Mouse (Mus musculus) 416B (cell line): Measurements from ENCODE around the gene Slc25a25.

Experiments
- DNase-seq: peaks from one replicate; pipeline ENCODE4 v3.0.0; 2011; ENCODE audit warnings: low read depth

Slc25a25 gene

GRCm38 (mm10) chr2:32396695-32397094, 54.5 kb downstream of the Slc25a25 start:
- no peak for DNase-seq

DNA sequence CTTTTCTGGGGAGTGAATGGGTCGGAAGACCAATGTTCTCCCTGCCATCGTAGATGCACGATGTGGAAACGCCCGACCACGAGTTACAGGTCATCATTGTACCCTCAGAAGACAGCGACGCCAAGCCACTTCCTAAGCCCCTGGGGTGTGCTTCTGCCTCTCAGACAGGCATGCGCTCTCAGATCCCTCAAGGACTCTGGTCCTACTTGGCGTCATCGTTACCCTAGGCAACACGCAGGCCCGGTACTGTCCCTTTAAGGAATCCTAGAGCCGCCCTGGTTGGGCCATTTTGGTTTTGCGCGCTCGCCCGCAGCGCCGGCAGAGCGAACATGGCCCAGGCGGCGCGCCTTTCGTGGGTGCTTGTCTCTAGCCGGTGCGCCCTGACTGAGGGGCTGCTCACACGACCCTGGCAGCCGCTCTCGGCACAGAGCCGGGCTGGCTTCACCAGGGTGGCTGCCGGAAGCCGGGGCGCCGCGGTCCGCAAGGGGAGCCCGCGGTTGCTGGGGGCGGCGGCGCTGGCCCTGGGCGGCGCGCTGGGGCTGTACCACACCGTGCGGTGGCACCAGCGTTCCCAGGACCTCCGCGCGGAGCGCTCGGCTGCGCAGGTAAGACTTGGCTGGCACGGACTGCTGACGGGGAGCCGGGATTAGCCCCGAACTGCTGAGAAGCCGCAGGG, 55.2 kb downstream of the Slc25a25 start:
- DNase-seq = peak; percentile 98

DNA sequence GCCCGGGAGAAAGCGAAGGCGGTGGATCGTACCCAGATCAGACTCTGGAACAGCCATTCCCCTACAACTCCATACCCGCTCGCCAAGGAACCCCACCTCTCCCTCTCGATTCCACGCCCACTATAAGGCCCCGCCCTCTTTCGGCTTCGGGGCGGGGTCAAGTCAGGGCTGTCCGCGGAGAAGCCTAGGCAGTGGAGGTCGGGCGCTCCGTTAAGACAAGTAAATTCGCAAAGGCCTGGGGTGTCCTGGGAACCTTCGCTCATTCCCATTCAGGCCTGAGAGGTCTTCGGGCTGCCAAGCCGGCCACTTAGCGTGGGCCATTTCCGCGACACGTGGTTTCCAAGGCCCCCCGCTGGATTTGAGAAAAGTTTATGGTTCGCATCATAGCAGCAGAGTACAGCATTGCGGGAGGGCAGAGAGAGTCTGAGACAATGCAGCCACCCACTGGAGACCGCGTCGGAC, 55.7 kb downstream of the Slc25a25 start, which contains the start of gene Ptges2:
Gene Ptges2 (plus strand): TSS at position 413 of the 462 bp plus-strand sequence.
- peak; percentile 95 for DNase-seq

- peak; percentile 80 for DNase-seq
These were observed 56.3 kb downstream of the Slc25a25 start for GRCm38 (mm10) chr2:32394973-32395372.

DNA sequence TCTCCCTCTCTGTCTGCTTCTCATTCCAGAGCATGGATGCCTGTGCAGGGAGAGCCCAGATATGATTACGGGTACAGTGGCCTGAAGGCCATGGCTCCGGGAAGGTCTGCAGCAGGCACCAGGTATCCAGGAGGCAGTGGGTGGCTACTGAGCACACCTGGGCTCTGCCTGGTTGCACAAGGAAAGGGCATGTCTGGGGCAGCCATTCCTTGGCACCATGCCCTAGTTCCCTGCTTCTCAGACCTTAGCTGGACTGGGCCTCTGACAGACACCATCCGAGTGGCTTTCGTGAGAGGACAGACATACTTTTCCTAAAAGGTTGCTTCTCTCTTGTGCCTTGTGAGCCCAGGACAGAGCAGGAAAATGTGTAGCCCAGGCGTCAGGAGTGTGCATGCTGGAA, 59.2 kb downstream of the Slc25a25 start:
- no peak for DNase-seq

DNA sequence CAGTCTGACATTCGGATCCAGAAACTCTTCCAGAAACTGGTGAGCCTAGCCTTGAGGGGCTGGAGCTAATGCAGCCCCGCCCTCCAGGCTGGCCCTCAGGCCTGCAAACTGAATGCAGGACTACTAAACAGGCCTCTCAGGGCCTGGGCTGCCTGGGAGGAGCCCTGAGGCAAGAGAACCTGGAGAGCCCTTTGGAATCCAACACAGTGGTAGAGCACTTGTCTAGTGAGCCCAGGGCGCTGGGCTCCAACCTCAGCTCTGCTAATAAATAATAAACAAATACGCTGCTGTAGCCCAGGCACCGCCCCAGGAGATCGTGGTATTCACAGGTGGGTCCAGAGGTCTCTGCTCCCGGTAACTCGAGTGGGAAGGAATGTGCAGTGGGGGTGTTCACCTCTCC, 60.4 kb downstream of the Slc25a25 start:
- no peak for DNase-seq

DNA sequence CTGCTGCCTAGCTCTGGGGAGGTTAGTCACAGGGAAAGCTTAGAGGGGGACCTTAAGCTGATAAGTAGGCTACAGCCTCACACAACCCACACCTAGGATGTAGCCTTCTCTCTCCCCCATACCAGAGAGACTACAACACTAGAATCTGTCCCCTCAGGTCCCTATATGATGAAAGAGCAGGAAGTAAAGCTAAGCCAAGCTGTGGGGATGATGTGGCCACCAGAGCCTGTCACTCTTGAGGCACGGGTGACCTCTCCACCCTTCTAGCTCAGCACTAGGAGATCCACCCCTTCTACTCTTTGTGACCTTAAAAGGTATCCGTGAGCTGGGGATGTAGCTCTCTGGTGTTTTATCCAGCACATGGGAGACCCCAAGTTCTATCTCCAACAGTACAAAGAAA, 62.1 kb downstream of the Slc25a25 start:
- peak; percentile 50 for DNase-seq

DNA sequence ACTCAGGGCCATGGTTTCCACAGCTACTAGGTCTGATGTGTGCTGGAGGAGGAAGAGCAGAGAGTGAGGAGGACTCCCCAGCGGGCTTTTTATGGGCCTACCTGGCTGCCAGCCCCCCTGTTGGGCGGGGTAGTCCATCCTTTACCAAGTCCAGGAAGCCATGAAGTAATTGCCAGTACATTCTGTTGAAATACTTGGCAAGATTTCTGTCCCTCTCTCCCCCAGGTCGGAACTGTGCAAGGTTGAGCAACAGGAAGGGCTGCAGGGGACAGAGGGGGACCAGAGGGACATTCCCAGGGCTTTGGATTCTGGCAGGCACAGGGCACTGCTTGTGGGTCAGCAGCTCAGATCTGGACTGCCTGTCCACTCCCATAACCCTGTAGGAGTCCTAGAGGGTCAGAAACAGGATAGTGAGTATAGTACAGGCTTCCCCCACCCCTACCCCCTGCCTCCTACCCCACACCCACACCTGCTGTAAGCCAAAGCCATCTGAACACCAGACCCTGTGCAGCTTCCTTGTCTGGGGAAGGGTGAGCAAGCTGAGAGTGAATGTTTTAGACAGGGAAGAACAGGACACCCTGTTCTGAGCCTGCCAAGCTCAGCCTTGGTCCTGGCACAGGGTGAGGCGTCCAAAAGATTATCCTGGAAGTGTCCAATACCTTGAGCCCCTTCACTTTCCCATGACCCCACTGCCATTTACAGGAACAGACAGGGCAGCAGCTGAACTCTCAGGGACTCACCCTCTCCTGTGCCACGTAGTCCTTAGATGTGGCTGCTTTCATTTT, 63.3 kb downstream of the Slc25a25 start, which contains the start of gene Lcn2:
Gene Lcn2 (minus strand): TSS at position 547 of the 785 bp plus-strand sequence.
- peak; percentile 63 for DNase-seq

GRCm38 (mm10) chr2:32382689-32383088, 68.6 kb downstream of the Slc25a25 start:
- DNase-seq = no peak

DNA sequence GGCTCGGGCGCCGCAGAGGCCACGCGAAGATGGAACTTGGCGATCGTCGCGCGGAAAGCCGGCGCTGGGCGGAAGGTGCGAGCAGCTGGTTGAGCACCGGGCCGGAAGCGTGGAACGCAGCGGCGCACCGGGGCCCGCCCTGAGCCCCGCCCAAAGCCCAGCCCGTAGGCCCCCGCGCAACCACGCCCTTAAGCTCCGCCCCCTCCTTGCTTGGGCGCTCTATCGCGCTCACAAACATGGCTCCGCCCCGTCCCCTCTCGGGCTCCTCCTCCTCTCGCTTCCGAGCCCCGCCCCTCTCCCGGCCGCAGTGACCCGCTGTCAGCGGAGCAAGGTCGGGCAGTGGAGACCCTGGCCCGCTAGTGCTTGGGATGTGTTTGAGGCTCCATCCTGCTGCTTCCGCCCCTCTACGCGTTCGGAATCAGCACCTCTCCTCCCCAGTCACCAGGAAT, 69.4 kb downstream of the Slc25a25 start, which contains the start of gene 1110008P14Rik:
Gene 1110008P14Rik (minus strand): TSS at position 164 of the 449 bp plus-strand sequence.
- DNase-seq = peak; percentile 92

- DNase-seq = no peak
These were observed 70.0 kb downstream of the Slc25a25 start for GRCm38 (mm10) chr2:32381141-32381774.

DNA sequence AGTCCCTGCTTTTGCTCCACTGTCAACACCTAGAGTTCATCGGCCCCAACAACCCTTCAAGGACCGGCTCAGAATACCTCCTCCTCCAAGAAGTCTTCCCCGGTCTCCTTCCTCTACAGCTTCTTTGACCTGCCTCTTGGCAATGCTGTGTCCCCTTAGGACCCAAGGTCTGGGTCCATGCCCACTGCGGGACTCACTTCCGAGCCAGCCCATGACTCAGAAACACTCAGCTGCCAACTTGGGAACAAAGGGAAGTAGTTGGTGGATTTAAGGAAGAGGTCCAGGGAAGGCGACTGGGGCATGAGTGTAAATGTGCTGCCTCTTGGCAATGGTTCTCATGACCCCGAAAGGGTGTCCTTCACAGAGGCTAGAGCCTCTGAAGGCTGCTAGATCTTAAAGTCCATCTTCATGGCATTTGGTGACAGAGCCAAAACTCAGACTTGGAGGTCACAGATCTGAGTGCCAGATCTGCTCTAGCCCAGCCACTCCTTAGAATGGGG, 71.2 kb downstream of the Slc25a25 start:
- DNase-seq = no peak

- DNase-seq = no peak
These were observed 74.3 kb downstream of the Slc25a25 start for GRCm38 (mm10) chr2:32376963-32377362.

- no peak for DNase-seq
These were observed 75.8 kb downstream of the Slc25a25 start for GRCm38 (mm10) chr2:32375317-32375940.

DNA sequence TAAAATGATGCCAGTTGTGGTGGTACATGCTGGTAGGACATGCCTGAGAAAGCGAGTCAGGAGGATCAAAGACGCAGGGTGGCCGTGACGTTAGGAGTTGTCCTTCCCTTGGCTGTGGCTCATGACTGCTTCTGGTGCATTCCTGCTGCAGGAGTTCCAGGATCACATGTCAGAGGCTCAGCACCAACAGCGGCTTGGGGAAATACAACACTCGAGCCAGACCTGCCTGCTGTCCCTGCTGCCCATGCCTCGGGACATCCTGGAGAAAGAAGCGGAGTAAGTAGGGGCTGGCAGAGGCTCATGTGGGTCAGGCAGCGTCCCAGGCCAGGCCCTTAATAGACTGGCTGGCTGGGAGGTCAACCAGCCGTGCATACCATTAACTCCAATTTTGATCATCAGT, 77.1 kb downstream of the Slc25a25 start:
- no peak for DNase-seq

- DNase-seq = no peak
These were observed 83.9 kb downstream of the Slc25a25 start for GRCm38 (mm10) chr2:32367315-32367714.
